Mouse (Mus musculus) lung, adult 2 months (tissue): ENCODE data around the gene Ifrd2.

Source experiments
- CTCF ChIP-seq: fragments of 200-500 bp; IDR thresholded peaks from 2 replicates; pipeline ENCODE4 v1.5.1; 2011; ENCODE audit warnings: mild to moderate bottlenecking, low read length, control low read depth; ENCODE audit not compliant: insufficient read depth
- POLR2A ChIP-seq: fragments of 200-500 bp; IDR thresholded peaks from 2 replicates; pipeline ENCODE4 v1.6.1; 2011; ENCODE audit warnings: low read depth, mild to moderate bottlenecking, control low read depth, low read length, borderline replicate concordance; ENCODE audit errors: extremely low read depth

GRCm38 (mm10) chr9:107553541-107554318, 33.7 kb upstream of the Ifrd2 start:
- no peak for TF ChIP-seq CTCF
- TF ChIP-seq POLR2A, result no peak
